Mouse (Mus musculus): ENCODE measurements around the gene Vax2. TPM values are rescaled to one million over a fixed set of nuclear protein-coding genes. Genes with fewer than 3 reads are reported as not detected.

Vax2 gene
- total RNA-seq, 2 experiments from 2014 or later = not detected

GRCm38 (mm10) chr6:83750171-83750684 lies 39.2 kb downstream of the Vax2 start:
- peak; percentile 54 to 75 for DNase-seq (ENCODE audit: low spot score in 2 of 2)

GRCm38 (mm10) chr6:83756051-83756450 lies 45.0 kb downstream of the Vax2 start:
- DNase-seq (ENCODE audit: low spot score in 2 of 2) = no peak

GRCm38 (mm10) chr6:83762344-83762743 lies 51.3 kb downstream of the Vax2 start, which contains the start of gene Ankrd53:
TSS of gene Ankrd53 (plus strand) at chr6:83762644.
- DNase-seq (ENCODE audit: low spot score in 2 of 2) = no peak

- DNase-seq (ENCODE audit: low spot score in 2 of 2) = peak in 1 of 2 experiments; percentile 8
Observed at GRCm38 (mm10) chr6:83762880-83763431, 51.9 kb downstream of the Vax2 start.

GRCm38 (mm10) chr6:83766982-83767381 lies 55.9 kb downstream of the Vax2 start:
- no peak for DNase-seq (ENCODE audit: low spot score in 2 of 2)

- DNase-seq (ENCODE audit: low spot score in 2 of 2) = no peak
Observed at GRCm38 (mm10) chr6:83768485-83768884, 57.4 kb downstream of the Vax2 start.

GRCm38 (mm10) chr6:83774126-83774525 lies 63.1 kb downstream of the Vax2 start:
- no peak for DNase-seq (ENCODE audit: low spot score in 2 of 2)

GRCm38 (mm10) chr6:83774781-83775563 lies 63.9 kb downstream of the Vax2 start:
- DNase-seq (ENCODE audit: low spot score in 2 of 2) = no peak

- DNase-seq (ENCODE audit: low spot score in 2 of 2) = peak; percentile 90 to 93
Observed at GRCm38 (mm10) chr6:83775638-83776293, 64.7 kb downstream of the Vax2 start, which contains the start of gene Tex261. TSS of gene Tex261 (minus strand) at chr6:83775813.

- no peak for DNase-seq (ENCODE audit: low spot score in 2 of 2)
Observed at GRCm38 (mm10) chr6:83778306-83778705, 67.2 kb downstream of the Vax2 start.

- no peak for DNase-seq (ENCODE audit: low spot score in 2 of 2)
Observed at GRCm38 (mm10) chr6:83779026-83779425, 68.0 kb downstream of the Vax2 start.

GRCm38 (mm10) chr6:83786426-83786825 lies 75.4 kb downstream of the Vax2 start:
- DNase-seq (ENCODE audit: low spot score in 2 of 2) = no peak

Other genes starting within 250 kb of the Vax2 start
- gene Dguok, start 204.3 kb upstream of the Vax2 start, total RNA-seq (2021) = 10 to 100 TPM; 24.5 to 25.7 TPM
- gene Actg2, start 175.0 kb upstream of the Vax2 start, total RNA-seq (2021) = under 1 TPM in 1 of 2 experiments, not detected in 1; 0.37 TPM
- 10 to 100 TPM; 30.8 to 33.2 TPM for gene Stambp, start 138.5 kb upstream of the Vax2 start, total RNA-seq (2021)
- gene Clec4f, start 55.1 kb upstream of the Vax2 start, total RNA-seq (2021) = not detected
- gene Cd207, start 33.4 kb upstream of the Vax2 start, total RNA-seq (2021) = not detected
- gene Atp6v1b1, start 31.7 kb downstream of the Vax2 start, total RNA-seq (2021) = under 1 TPM in 1 of 2 experiments, not detected in 1; 0.65 TPM
- gene Ankrd53, start 51.4 kb downstream of the Vax2 start, total RNA-seq (2021) = not detected
- gene Tex261, start 64.5 kb downstream of the Vax2 start, total RNA-seq (2021) = 10 to 100 TPM; 45.9 TPM
- 10 to 100 TPM; 53.9 to 56.1 TPM for gene Nagk, start 83.7 kb downstream of the Vax2 start, total RNA-seq (2021)
- gene Paip2b, start 120.5 kb downstream of the Vax2 start, total RNA-seq (2021) = 10 to 100 TPM; 61.6 to 72.3 TPM
- 100 to 1,000 TPM; 133 to 137 TPM for gene Zfp638, start 155.8 kb downstream of the Vax2 start, total RNA-seq (2021)